Mouse (Mus musculus): ENCODE data around the gene Cenpf. TPM values are rescaled to one million over a fixed set of nuclear protein-coding genes. Genes with fewer than 3 reads are reported as not detected.

The Cenpf gene
- total and polyA plus RNA-seq, 3 experiments = 16.5 to 28.2 (median 21.5) TPM

GRCm38 (mm10) chr1:189664061-189664872, 23.6 kb downstream of the Cenpf start:
- peaks cover 37 to 75% of the 10 kb centered on the region in 2 experiments for H3K36me3 ChIP-seq (replicated peaks in 1 of 2; ENCODE audit: control insufficient read depth in 1 of 2, insufficient read depth in 1 of 2, low read length in 1 of 2)
- H3K9ac ChIP-seq (ENCODE audit: insufficient read depth, low read depth) = no peak overlapping the region
- no peak for TF ChIP-seq MEF2A (IDR thresholded peaks at IDR 0.05; ENCODE audit: borderline replicate concordance, low read depth, low read length)
- TF ChIP-seq NELFE (IDR thresholded peaks at IDR 0.05; ENCODE audit: low read depth, low read length) = no peak
- no peak for TF ChIP-seq ZNF384 (IDR thresholded peaks at IDR 0.05; ENCODE audit: low read depth, low read length)
- TF ChIP-seq MAFK (IDR thresholded peaks at IDR 0.05; ENCODE audit: insufficient replicate concordance, low read length) = no peak
- TF ChIP-seq ETS1 (conservative IDR thresholded peaks at IDR 0.05; ENCODE audit: low read depth, low read length) = no peak
- no peak for TF ChIP-seq JUND (conservative IDR thresholded peaks at IDR 0.05; ENCODE audit: low read depth, low read length)
- TF ChIP-seq E2F4 (IDR thresholded peaks at IDR 0.05; ENCODE audit: insufficient replicate concordance, low read depth, low read length) = no peak
- TF ChIP-seq MAX (IDR thresholded peaks at IDR 0.05; ENCODE audit: low read length) = no peak
- no peak for TF ChIP-seq ELF1 (IDR thresholded peaks at IDR 0.05; ENCODE audit: low read depth, low read length)
- no peak for TF ChIP-seq HCFC1 (IDR thresholded peaks at IDR 0.05; ENCODE audit: low read depth, low read length)
- TF ChIP-seq TCF12 (IDR thresholded peaks at IDR 0.05; ENCODE audit: low read depth, low read length) = no peak
- no peaks in the 10 kb centered on the region for H3K79me2 ChIP-seq (replicated peaks; ENCODE audit: control insufficient read depth, extremely low read depth, insufficient read depth, poor library complexity, severe bottlenecking)
- dilution Hi-C loops (cut with MboI; ENCODE audit: extremely low pct_ligation_motif_present, extremely low pct_unique_long_range_greater_than_20kb, low sequenced_read_pairs) = no loop called here
- in situ Hi-C loops (cut with MboI; ENCODE audit: low pct_ligation_motif_present, low pct_unique_long_range_greater_than_20kb, low sequenced_read_pairs) = no loop called here
- no peak overlapping the region for H3K4me3 ChIP-seq (replicated peaks in 1 of 3; ENCODE audit: low read depth in 2 of 3, low read length in 2 of 3, poor library complexity in 1 of 3)
- no peak for DNase-seq (ENCODE audit: extremely low read depth)
- no peak overlapping the region for H3K27ac ChIP-seq (ENCODE audit: insufficient read depth, low read depth)
- no peak overlapping the region for H3K4me2 ChIP-seq (ENCODE audit: insufficient read depth, low read depth, poor library complexity, severe bottlenecking)
- no peaks in the 10 kb centered on the region for H3K4me1 ChIP-seq (ENCODE audit: control insufficient read depth in 1 of 2, insufficient read depth in 2 of 2)
- no peaks in the 10 kb centered on the region for H3K9me3 ChIP-seq (replicated peaks; ENCODE audit: low read length)
- H3K27me3 ChIP-seq (replicated peaks) = no peaks in the 10 kb centered on the region

GRCm38 (mm10) chr1:189663437-189663836, 24.4 kb downstream of the Cenpf start:
- in situ Hi-C loops (cut with MboI; ENCODE audit: low pct_ligation_motif_present, low pct_unique_long_range_greater_than_20kb, low sequenced_read_pairs) = no loop called here

More at GRCm38 (mm10) chr1:189663437-189663836, 24.4 kb downstream of the Cenpf start:
- DNase-seq (ENCODE audit: extremely low read depth) = no peak
- H3K36me3 ChIP-seq (replicated peaks in 1 of 2; ENCODE audit: control insufficient read depth in 1 of 2, insufficient read depth in 1 of 2, low read length in 1 of 2) = peaks cover 35 to 75% of the 10 kb centered on the region in 2 experiments
- no peaks in the 10 kb centered on the region for H3K27me3 ChIP-seq (replicated peaks)
- no peak overlapping the region for H3K4me2 ChIP-seq (ENCODE audit: insufficient read depth, low read depth, poor library complexity, severe bottlenecking)
- H3K4me1 ChIP-seq (ENCODE audit: control insufficient read depth in 1 of 2, insufficient read depth in 2 of 2) = no peaks in the 10 kb centered on the region
- dilution Hi-C loops (cut with MboI; ENCODE audit: extremely low pct_ligation_motif_present, extremely low pct_unique_long_range_greater_than_20kb, low sequenced_read_pairs) = no loop called here
- no peaks in the 10 kb centered on the region for H3K79me2 ChIP-seq (replicated peaks; ENCODE audit: control insufficient read depth, extremely low read depth, insufficient read depth, poor library complexity, severe bottlenecking)
- H3K27ac ChIP-seq (ENCODE audit: insufficient read depth, low read depth) = no peak overlapping the region
- H3K9ac ChIP-seq (ENCODE audit: insufficient read depth, low read depth) = no peak overlapping the region
- TF ChIP-seq JUN (IDR thresholded peaks at IDR 0.05; ENCODE audit: insufficient read depth, low read depth, low read length) = no peak
- no peak for TF ChIP-seq ZNF384 (IDR thresholded peaks at IDR 0.05; ENCODE audit: low read depth, low read length)
- no peak for TF ChIP-seq ZKSCAN1 (IDR thresholded peaks at IDR 0.05; ENCODE audit: borderline replicate concordance, low read depth, low read length)
- TF ChIP-seq SMC3 (IDR thresholded peaks at IDR 0.05; ENCODE audit: low read depth, low read length) = no peak
- TF ChIP-seq NELFE (IDR thresholded peaks at IDR 0.05; ENCODE audit: low read depth, low read length) = no peak
- TF ChIP-seq NRF1 (IDR thresholded peaks at IDR 0.05; ENCODE audit: low read depth, low read length) = no peak
- TF ChIP-seq RAD21 (IDR thresholded peaks at IDR 0.05; ENCODE audit: low read depth, low read length) = no peak
- no peak for TF ChIP-seq USF2 (conservative IDR thresholded peaks at IDR 0.05; ENCODE audit: low read depth, low read length)
- no peak for TF ChIP-seq POLR2A (IDR thresholded peaks at IDR 0.05; ENCODE audit: low read depth, low read length)
- no peak for TF ChIP-seq JUND (conservative IDR thresholded peaks at IDR 0.05; ENCODE audit: low read depth, low read length)
- no peak for TF ChIP-seq GABPA (IDR thresholded peaks at IDR 0.05; ENCODE audit: insufficient replicate concordance, low read depth, low read length)
- TF ChIP-seq POLR2AphosphoS2 (IDR thresholded peaks at IDR 0.05; ENCODE audit: low read depth, low read length) = no peak
- no peak for TF ChIP-seq TCF12 (IDR thresholded peaks at IDR 0.05; ENCODE audit: low read depth, low read length)
- no peak for TF ChIP-seq MEF2A (IDR thresholded peaks at IDR 0.05; ENCODE audit: borderline replicate concordance, low read depth, low read length)
- TF ChIP-seq MAX (IDR thresholded peaks at IDR 0.05; ENCODE audit: low read length) = no peak
- no peaks in the 10 kb centered on the region for H3K9me3 ChIP-seq (replicated peaks; ENCODE audit: low read length)
- no peak overlapping the region for H3K4me3 ChIP-seq (replicated peaks in 1 of 3; ENCODE audit: low read depth in 2 of 3, low read length in 2 of 3, poor library complexity in 1 of 3)

Data from CH12.LX (cell line).